Mouse (Mus musculus) fibroblast of lung, adult 2 months (primary cell): ENCODE measurements around the gene Ankrd6.
A peak's percentile ranks its signal among the peaks of the same experiment; 100 is the strongest.

Experiments used
- DNase-seq: peaks from one replicate; pipeline ENCODE4 v3.0.0-alpha.2; 2011; ENCODE audit warnings: low read depth

Ankrd6 gene

GRCm38 (mm10) chr4:32951035-32951940, 647 bp upstream of the Ankrd6 start:
- DNase-seq, result no peak

DNA sequence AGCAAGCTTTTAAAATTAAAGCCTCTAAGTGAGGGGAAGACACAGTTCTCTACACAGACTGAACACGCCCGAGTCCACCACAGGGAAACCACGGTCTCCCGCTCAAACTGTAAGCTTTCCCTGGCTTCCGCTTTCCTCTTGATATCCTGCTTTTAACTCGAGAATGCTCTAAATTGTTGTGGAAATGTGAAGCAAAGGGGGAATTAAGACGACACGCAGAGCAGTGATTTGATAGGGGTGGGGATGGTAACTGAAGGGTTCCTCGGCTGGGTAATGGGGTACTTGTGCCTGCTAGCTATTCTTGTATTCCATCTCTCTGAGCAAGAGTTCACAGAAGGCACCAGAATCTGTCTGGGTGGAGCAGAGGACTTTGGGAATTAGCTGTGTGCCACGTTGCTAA, 1.9 kb downstream of the Ankrd6 start:
- DNase-seq, result no peak

DNA sequence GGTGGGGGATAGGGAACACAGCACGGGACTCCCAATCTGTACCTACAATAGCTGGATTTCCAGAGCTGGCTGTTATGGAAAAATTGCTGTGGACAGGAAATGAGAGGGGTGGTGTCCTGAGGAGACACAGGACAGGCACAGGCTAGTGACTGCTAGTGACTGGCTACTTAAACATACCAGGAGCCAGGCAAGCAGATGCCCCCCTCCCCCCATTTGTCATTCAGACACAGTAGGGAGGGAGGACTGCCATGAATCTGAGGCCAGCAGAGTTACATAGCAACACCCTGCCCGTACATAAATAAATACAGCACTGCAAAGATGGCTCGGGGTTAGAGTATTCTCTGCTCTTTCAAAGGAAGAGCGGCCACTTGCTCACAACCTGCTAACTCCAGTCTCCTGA, 3.0 kb downstream of the Ankrd6 start:
- no peak for DNase-seq

DNA sequence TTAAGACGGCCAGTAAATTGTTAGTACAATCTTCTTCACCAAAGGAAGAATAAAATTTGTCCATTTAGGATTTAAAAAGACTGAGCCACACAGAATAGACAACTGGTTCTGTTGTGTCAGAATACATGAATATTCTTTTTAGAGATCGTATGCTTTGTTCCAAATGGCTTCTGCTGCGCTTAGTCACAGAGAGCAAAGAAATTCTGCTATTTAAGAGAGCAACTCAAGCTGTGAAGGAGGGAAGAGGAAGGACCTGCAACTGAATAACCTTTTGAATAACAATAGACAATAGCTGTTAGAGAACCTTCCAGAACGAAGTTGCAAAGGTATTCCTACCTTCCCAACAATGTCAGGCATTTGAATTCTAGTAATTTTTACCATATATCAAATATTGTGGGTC, 9.7 kb downstream of the Ankrd6 start:
- no peak for DNase-seq

- DNase-seq, result no peak
Observed at GRCm38 (mm10) chr4:32939964-32940363, 10.7 kb downstream of the Ankrd6 start.

DNA sequence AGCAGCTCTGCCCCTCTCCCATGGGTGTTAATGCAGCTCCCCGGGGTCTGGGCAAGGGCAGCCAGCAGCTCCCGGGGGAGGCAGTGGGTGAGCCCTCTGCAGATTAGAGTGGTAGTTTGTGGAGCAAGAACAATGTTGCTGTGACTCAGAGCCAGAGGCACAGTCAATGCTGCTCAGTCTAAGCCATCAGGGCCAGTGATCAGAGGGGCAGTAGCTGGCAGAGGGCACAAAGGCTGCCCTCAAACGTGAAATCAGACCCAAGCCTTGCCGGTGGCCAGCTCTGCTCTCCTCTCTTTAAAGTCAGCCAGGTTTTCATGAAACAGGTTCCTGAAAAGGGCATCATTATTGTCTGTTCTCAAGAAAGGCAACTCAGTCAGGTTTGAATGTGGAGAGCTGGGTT, 11.1 kb downstream of the Ankrd6 start:
- DNase-seq, result no peak

DNA sequence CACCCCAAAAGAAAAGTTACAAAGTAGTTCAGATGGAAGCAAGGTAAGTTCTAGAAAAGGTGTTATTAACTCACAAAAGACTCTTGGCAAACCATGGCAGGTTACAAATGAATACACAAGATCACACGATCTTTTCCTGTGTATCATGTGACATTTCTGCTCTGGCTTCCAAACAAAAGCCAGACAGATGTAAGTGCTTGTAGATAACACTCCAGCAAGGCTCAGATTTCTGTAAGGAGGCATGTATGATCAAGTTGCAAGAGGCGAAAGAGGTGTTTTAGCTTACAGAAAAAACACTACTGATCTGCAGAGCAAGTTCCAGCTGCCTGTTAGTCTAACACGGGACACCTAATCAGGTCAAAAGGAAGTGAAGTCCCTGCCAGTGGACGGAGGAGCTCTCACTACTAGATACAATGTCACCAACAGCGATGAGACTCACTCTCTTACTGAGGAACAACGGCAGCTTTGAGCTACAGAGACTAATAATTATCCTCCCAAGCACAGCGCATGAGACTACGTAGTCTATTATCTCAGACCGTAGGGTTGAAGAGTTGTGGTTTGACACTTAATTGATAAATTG, 13.8 kb downstream of the Ankrd6 start:
- no peak for DNase-seq

DNA sequence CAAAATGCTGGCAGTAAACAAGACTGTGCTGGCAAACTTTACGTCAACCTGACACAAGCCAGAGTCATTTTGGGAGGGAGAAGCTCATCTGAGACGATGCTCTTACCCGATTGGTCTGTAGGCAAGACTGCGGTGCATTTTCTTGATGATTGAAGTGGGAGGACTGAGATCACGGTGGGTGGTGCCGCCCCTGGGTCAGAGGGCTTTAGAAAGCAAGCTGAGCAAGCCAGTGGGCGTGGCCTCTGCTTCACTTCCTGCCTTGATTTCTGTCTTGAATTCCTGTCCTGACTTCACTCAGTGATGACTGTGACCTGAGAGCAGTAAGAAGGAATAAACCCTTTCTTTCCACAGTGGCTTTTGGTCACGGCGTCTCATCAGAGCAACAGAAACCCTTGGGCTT, 18.6 kb downstream of the Ankrd6 start:
- no peak for DNase-seq

- no peak for DNase-seq
Observed at GRCm38 (mm10) chr4:32929750-32930149, 20.9 kb downstream of the Ankrd6 start.

GRCm38 (mm10) chr4:32928692-32929448, 21.8 kb downstream of the Ankrd6 start:
- no peak for DNase-seq

GRCm38 (mm10) chr4:32923891-32924294, 26.7 kb downstream of the Ankrd6 start:
- no peak for DNase-seq

- DNase-seq, result no peak
Observed at GRCm38 (mm10) chr4:32923436-32923835, 27.2 kb downstream of the Ankrd6 start.

DNA sequence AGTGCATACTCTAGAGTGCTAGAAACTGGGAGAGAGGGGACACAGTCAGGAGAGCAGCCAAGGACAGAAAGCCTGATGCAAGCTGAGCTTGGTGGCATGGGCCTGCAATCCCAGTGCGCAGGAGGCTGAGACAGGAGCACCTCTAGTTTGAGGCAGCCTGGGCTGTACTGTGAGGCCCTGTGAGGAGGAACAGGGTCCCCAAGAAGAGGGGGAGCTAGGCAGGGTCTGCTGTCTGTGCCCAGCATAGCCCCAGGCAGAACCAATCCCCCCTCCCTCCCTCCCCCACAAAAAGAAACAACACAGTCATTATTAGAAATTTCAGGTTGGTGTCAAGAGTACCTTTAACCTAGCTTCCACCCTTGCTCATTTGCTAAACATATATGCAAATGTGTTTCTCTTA, 27.8 kb downstream of the Ankrd6 start:
- no peak for DNase-seq

- DNase-seq, result no peak
Observed at GRCm38 (mm10) chr4:32920863-32921262, 29.8 kb downstream of the Ankrd6 start.

- no peak for DNase-seq
Observed at GRCm38 (mm10) chr4:32918571-32918970, 32.1 kb downstream of the Ankrd6 start.

DNA sequence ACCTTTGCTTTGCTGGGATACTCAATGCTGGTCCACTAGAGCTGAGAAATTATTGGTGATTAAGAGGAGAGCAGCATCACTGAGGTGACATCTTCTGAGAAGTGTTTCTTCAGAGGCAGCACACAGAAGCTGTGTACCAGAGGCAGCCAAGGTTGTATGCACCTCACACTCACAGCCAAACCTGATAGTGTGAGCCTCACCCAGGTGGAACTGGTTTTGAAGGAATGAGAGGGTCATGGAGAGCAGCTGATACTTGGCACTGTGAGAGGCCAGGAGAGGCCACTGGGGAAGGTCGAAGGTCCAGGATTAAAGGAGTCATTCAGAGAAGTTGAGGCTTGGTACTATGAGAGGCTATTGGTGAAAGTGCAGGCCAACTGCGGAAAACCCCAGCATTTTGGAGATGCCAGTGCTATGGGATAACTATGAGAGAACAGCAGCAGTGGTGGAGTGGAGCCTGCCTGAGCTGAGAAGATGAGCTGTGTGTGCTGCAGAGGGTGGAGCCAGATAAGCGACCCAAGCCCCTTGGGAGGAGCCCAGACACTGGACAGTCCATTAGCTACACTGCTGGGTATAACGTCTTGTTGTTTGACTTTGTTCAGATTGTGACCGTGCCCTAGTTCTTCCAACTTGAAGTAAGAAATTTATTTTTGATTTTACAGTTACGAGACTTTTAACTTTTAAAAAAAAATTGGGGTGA, 33.8 kb downstream of the Ankrd6 start:
- DNase-seq, result no peak

DNA sequence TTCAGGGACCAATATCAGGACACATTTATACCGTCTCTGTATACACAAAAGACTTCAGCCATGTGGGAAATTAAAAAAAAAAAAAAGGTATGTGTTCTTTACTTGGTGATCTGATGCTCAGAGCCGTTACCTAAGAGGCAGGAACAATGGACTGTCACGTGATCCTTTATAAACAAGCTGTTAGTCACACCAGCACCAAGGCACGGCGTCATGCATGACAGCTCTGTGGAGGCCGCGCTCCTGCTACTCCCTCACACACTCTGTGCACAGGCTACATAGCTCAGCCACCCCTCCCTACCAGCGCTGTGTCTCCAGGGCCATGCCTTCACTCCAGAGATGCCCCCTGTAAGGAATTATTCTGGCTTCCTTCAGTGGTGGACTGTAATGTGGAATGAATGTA, 34.7 kb downstream of the Ankrd6 start:
- no peak for DNase-seq

DNA sequence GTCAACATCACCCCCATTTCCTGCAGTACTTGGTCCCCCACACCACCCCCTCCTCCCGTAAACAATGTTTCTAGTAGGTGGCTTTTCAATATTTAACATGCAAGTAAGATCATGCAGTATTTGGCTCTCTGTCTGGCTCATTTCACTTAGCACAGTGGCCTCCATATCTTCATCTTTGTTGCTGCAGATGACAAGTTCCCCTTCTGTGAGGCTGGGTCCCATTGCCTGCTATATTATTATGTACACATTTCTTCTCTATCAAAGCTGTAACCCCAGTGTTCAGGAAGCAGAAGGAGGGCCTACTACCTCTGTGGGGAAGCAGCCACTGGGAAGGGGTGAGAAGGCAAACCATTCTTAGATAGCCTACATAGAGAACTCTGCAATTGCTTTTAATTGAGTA, 40.6 kb downstream of the Ankrd6 start:
- no peak for DNase-seq

DNA sequence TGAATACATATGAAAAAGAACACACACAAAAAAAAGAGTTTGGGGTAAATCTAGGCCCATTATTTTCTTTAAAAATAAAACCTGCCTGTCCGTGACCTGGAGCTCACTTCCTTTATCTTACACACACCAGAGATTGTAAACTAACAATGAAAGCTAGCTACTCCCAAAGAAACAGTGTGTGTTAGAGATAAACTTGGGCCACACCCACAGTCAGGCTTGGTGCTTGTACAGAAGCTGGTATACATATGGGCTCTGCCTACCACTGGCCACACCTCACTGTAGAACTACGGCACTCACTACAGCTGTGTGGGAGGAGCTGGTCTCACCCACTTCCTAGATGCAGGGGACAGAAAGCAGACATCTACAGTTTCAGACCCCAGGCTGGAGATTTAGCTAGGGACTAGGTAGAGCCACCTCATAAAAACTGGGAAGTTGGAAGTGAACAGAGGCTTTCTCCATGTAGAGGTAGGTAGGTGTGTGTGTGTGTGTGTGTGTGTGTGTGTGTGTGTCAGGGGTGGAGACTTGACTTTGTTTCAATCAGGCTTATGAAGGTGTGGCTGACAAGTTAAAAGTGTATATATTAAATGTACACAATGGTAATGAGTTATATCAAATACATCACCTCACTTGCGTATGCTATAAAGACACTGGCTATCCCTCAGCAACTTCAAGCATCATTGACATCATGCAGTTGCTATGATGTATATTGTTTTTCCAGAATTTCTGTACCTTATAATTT, 41.2 kb downstream of the Ankrd6 start:
- no peak for DNase-seq

- DNase-seq, result no peak
Observed at GRCm38 (mm10) chr4:32907631-32908030, 43.0 kb downstream of the Ankrd6 start.

DNA sequence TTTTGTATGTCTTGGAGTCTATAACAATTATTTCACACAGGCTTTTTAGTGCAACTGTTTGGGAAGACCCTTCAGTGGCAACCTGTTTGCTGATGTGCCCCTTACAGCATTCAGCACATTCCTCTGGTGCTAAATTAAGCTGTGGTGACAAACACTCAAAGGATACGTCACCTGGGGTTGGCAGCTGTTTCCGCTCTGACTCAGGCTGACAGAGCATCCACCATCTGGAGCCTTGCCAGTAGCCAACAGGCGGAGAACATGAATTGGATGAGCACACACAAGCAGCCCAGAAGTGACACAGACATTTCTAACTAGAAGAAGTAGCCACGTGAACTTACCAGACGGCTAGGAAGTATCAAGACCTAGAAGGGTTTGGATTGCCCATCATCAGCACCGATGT, 44.0 kb downstream of the Ankrd6 start:
- peak; percentile 52 for DNase-seq

DNA sequence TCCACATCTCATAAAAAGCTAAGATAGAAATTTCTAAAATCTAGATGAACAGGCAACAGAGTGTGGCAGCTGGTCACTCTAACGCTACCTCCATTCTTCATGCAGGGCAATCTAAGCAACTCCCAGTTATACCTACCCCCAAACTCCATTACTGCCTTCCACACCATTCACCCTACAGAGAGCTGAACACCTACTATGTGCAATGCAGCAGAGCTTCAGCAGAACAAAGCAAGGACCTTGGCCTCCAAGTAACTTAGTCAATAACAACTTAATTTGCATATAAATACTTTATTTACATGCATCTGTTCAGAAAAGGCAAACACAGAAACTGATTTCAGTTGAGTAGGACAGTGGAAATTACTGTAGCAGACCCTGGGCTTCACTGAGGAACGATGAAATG, 44.7 kb downstream of the Ankrd6 start:
- DNase-seq, result no peak
